Mouse (Mus musculus) right cerebral cortex, postnatal 14 days (tissue): ENCODE measurements around the gene Tbx20.

Source experiments
- DNase-seq: peaks from one replicate; pipeline ENCODE4 v3.0.0; 2022

Gene Tbx20

DNA sequence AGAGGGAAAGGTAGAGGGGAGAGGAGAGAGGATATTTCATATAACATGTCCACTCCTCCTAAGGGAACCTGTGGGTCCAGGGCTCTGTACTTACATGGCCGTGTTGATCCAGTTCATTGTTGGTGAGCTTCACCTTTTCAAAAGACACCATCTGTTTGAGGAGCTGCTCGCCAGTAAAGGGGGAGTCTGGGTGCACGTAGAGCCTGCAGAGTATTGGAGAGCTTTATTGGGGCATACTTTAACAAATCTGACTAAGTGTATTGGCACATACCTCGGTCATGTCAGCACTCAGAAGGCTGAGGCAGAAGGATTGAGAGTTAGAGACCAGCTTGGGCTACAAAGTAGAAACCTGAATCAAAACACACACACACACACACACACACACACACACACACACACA, 8.5 kb downstream of the Tbx20 start:
- DNase-seq = no peak

GRCm38 (mm10) chr9:24760461-24760860, 13.6 kb downstream of the Tbx20 start:
- DNase-seq = no peak

DNA sequence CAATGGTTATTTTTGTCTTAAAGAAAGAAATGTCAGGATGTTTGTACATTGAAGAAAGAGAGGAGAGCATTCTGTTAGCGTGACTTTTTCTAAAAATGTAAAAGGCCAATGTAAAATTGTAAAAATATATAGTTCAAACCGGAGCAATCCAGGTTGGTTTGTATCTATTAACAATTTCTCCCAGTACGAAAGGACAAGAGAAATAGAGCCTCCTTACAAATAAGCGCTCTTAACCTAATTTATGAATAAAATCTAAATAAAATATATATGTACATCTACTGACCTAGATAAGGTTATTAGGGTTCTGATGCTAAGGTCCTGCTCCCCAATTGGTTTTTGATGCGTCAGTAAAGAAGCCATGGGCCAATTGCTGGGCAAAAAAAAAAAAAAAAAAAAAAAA, 29.1 kb downstream of the Tbx20 start:
- no peak for DNase-seq

DNA sequence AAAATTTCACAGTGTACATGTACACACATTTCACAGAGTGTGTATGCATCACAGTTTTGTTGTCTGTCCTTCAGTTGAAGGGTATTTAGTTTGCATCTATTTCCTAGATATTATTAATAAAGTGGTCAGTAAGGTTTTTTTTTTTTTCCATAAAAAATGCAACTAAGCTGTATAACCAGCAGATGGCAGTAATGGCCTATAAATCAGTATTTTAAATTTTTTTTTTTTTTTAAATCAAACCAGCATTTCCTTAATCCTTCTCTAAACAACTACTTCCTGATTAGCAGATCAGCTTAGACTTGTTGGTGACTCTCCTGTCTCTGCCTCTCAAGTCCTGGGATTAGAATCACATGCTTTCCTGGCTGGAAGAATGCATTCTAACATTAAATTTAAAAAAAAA, 72.9 kb downstream of the Tbx20 start:
- DNase-seq = no peak

DNA sequence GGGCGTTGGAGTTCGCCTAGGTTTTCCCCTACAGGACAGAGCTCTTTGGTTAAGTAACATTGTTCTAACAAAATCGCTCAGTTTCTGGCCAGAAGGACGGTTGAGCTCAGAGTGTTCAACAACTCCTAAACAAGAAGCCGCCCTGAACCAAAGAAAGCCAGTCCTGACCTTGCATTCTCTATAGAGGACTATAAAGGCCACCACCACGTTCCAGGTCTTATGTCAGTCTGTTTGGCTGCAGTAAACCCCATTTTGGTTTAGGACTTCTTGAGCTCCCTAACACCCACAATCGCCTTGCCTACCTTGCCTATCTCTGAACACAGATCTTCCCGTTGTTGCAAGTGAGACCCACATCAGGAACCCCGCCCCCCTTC, 77.7 kb downstream of the Tbx20 start:
- DNase-seq = no peak

DNA sequence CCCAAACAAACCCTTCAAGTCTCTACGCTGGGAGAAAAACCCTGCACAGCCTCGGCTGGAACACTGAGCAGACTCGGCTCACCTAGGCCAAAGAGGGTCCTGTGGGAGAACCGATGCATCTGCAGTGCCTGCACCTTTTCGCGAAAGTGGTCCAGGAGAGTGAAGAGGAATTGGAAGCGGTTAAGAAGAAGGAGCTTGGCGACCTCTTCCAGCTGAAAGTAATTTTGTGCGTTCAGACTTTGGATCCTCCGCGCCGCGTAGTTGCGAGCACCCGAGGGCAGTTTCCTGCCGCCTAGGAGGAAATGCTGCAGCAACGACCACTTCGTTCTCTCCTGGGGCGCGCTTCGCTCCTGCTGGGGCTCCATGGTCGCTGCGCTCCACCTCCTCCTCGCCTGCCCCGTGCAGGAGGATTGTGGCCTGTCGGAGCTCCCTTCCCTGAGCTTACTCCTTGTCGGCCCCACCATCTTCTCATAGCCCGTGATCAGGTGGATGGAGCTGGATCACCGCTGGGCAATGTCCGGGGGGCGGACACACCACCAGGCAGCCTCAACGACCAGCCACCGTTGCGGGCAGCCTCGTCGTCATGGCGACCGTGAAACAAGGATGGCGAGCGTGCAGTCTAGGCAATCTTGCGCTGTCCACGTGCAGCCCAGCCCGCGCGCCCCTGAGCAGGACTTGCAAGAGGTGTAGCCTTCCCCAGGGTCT, 78.3 kb downstream of the Tbx20 start, which contains the start of gene Dpy19l2:
TSS of gene Dpy19l2 (minus strand) at position 594 of the 705 bp plus-strand sequence.
- peak; percentile 52 for DNase-seq
